Mouse (Mus musculus): ENCODE results near the gene Il17d. TPM values are rescaled to one million over a fixed set of nuclear protein-coding genes. Genes with fewer than 3 reads are reported as not detected.
A peak's percentile ranks its signal among the peaks of the same experiment; 100 is the strongest.

Gene Il17d
- total RNA-seq (2012; rRNA removed), result 0.08 and 0.21 TPM in 2 replicates
- not detected in 2 replicates for total RNA-seq (2014; rRNA removed)
- not detected in 2 replicates for polyA plus RNA-seq (2012; ENCODE audit: insufficient read length, low read depth)

GRCm38 (mm10) chr14:57524671-57525387 lies at the start of gene Il17d:
TSS of gene Il17d (plus strand) at chr14:57524777.
- peaks cover 2% of the 10 kb centered on the region for H3K9me3 ChIP-seq (replicated peaks; ENCODE audit: low read length)
- dilution Hi-C loops (cut with MboI; ENCODE audit: extremely low pct_ligation_motif_present, extremely low pct_unique_long_range_greater_than_20kb, low sequenced_read_pairs) (no loop called here), in situ Hi-C loops (cut with MboI; ENCODE audit: low pct_ligation_motif_present, low pct_unique_long_range_greater_than_20kb, low sequenced_read_pairs) (no loop called here)
- TF ChIP-seq ETS1 (conservative IDR thresholded peaks at IDR 0.05; ENCODE audit: low read depth, low read length), result no peak
- no peak for TF ChIP-seq ELF1 (IDR thresholded peaks at IDR 0.05; ENCODE audit: low read depth, low read length)
- TF ChIP-seq GABPA (IDR thresholded peaks at IDR 0.05; ENCODE audit: insufficient replicate concordance, low read depth, low read length), result no peak
- no peak for TF ChIP-seq EP300 (IDR thresholded peaks at IDR 0.05; ENCODE audit: low read length)
- no peak for TF ChIP-seq PAX5 (IDR thresholded peaks at IDR 0.05; ENCODE audit: low read length)
- TF ChIP-seq KAT2A (IDR thresholded peaks at IDR 0.05; ENCODE audit: insufficient replicate concordance, low read length), result no peak
- no peak for TF ChIP-seq CTCF (conservative IDR thresholded peaks at IDR 0.05 in 1 of 2, IDR thresholded peaks at IDR 0.05 in 1 of 2; ENCODE audit: low read depth in 2 of 2, low read length in 2 of 2)
- TF ChIP-seq POLR2A (IDR thresholded peaks at IDR 0.05; ENCODE audit: low read depth, low read length), result no peak
- no peak for TF ChIP-seq MEF2A (IDR thresholded peaks at IDR 0.05; ENCODE audit: borderline replicate concordance, low read depth, low read length)
- TF ChIP-seq SIN3A (IDR thresholded peaks at IDR 0.05; ENCODE audit: low read length), result no peak
- TF ChIP-seq UBTF (IDR thresholded peaks at IDR 0.05; ENCODE audit: low read depth, low read length), result no peak
- TF ChIP-seq JUN (IDR thresholded peaks at IDR 0.05; ENCODE audit: insufficient read depth, low read depth, low read length), result no peak
- TF ChIP-seq MXI1 (IDR thresholded peaks at IDR 0.05; ENCODE audit: low read depth, low read length), result no peak; the same call in 1 of the 2 replicates
- no peak for TF ChIP-seq TBP (conservative IDR thresholded peaks at IDR 0.05; ENCODE audit: low read depth, low read length)
- TF ChIP-seq HCFC1 (IDR thresholded peaks at IDR 0.05; ENCODE audit: low read depth, low read length), result no peak
- no peak for TF ChIP-seq USF1 (IDR thresholded peaks at IDR 0.05; ENCODE audit: low read depth, low read length)
- no peak for TF ChIP-seq TCF12 (IDR thresholded peaks at IDR 0.05; ENCODE audit: low read depth, low read length)
- no peak for TF ChIP-seq CHD1 (IDR thresholded peaks at IDR 0.05; ENCODE audit: low read depth, low read length)
- TF ChIP-seq POLR2AphosphoS2 (IDR thresholded peaks at IDR 0.05; ENCODE audit: low read depth, low read length), result no peak
- no peak within 1 kb of the TSS for H3K27ac ChIP-seq (ENCODE audit: insufficient read depth, low read depth)
- H3K4me2 ChIP-seq (ENCODE audit: insufficient read depth, low read depth, poor library complexity, severe bottlenecking), result peak within 1 kb of the TSS; percentile 80
- peak within 1 kb of the TSS; percentile 18; the same call in 1 of the 2 replicates for H3K9ac ChIP-seq (ENCODE audit: insufficient read depth, low read depth)
- H3K4me1 ChIP-seq (ENCODE audit: control insufficient read depth in 1 of 2, insufficient read depth in 2 of 2), result peaks cover 11 to 29% of the 10 kb centered on the region in 2 experiments
- H3K4me3 ChIP-seq (replicated peaks in 1 of 3; ENCODE audit: low read depth in 2 of 3, low read length in 2 of 3, poor library complexity in 1 of 3), result peak within 1 kb of the TSS; percentile 41 to 90 (median 62)
- no peaks in the 10 kb centered on the region for H3K36me3 ChIP-seq (replicated peaks in 1 of 2; ENCODE audit: control insufficient read depth in 1 of 2, insufficient read depth in 1 of 2, low read length in 1 of 2)
- DNase-seq (ENCODE audit: extremely low read depth), result no peak
- peaks cover 31% of the 10 kb centered on the region for H3K27me3 ChIP-seq (replicated peaks)
- H3K79me2 ChIP-seq (replicated peaks; ENCODE audit: control insufficient read depth, extremely low read depth, insufficient read depth, poor library complexity, severe bottlenecking), result no peaks in the 10 kb centered on the region

GRCm38 (mm10) chr14:57475057-57475456 lies 49.5 kb upstream of the Il17d start:
- no peaks in the 10 kb centered on the region for H3K9me3 ChIP-seq (replicated peaks; ENCODE audit: low read length)
- dilution Hi-C loops (cut with MboI; ENCODE audit: extremely low pct_ligation_motif_present, extremely low pct_unique_long_range_greater_than_20kb, low sequenced_read_pairs) (no loop called here), in situ Hi-C loops (cut with MboI; ENCODE audit: low pct_ligation_motif_present, low pct_unique_long_range_greater_than_20kb, low sequenced_read_pairs) (no loop called here)
- no peak overlapping the region for H3K27ac ChIP-seq (ENCODE audit: insufficient read depth, low read depth)
- H3K36me3 ChIP-seq (replicated peaks in 1 of 2; ENCODE audit: control insufficient read depth in 1 of 2, insufficient read depth in 1 of 2, low read length in 1 of 2), result peaks cover 0 to 14% of the 10 kb centered on the region in 2 experiments
- no peak for DNase-seq (ENCODE audit: extremely low read depth)
- no peak overlapping the region for H3K9ac ChIP-seq (ENCODE audit: insufficient read depth, low read depth)
- H3K4me1 ChIP-seq (ENCODE audit: control insufficient read depth in 1 of 2, insufficient read depth in 2 of 2), result peaks cover 0 to 5% of the 10 kb centered on the region in 2 experiments; a peak in 1 of 4 replicates
- TF ChIP-seq ETS1 (conservative IDR thresholded peaks at IDR 0.05; ENCODE audit: low read depth, low read length), result no peak
- TF ChIP-seq PAX5 (IDR thresholded peaks at IDR 0.05; ENCODE audit: low read length), result no peak
- no peak for TF ChIP-seq NELFE (IDR thresholded peaks at IDR 0.05; ENCODE audit: low read depth, low read length)
- no peak for TF ChIP-seq EP300 (IDR thresholded peaks at IDR 0.05; ENCODE audit: low read length)
- TF ChIP-seq BHLHE40 (IDR thresholded peaks at IDR 0.05; ENCODE audit: low read depth, low read length), result no peak
- no peak for TF ChIP-seq UBTF (IDR thresholded peaks at IDR 0.05; ENCODE audit: low read depth, low read length)
- TF ChIP-seq E2F4 (IDR thresholded peaks at IDR 0.05; ENCODE audit: insufficient replicate concordance, low read depth, low read length), result no peak
- no peak for TF ChIP-seq HCFC1 (IDR thresholded peaks at IDR 0.05; ENCODE audit: low read depth, low read length)
- TF ChIP-seq MYC (IDR thresholded peaks at IDR 0.05; ENCODE audit: low read depth, low read length), result no peak
- TF ChIP-seq IRF4 (IDR thresholded peaks at IDR 0.05; ENCODE audit: low read depth, low read length), result no peak
- no peak for TF ChIP-seq CHD1 (IDR thresholded peaks at IDR 0.05; ENCODE audit: low read depth, low read length)
- TF ChIP-seq MAFK (IDR thresholded peaks at IDR 0.05; ENCODE audit: insufficient replicate concordance, low read length), result no peak
- no peak for TF ChIP-seq TCF12 (IDR thresholded peaks at IDR 0.05; ENCODE audit: low read depth, low read length)
- TF ChIP-seq KAT2A (IDR thresholded peaks at IDR 0.05; ENCODE audit: insufficient replicate concordance, low read length), result no peak
- TF ChIP-seq RCOR1 (conservative IDR thresholded peaks at IDR 0.05; ENCODE audit: low read depth, low read length), result no peak
- no peak for TF ChIP-seq USF1 (IDR thresholded peaks at IDR 0.05; ENCODE audit: low read depth, low read length)
- H3K4me2 ChIP-seq (ENCODE audit: insufficient read depth, low read depth, poor library complexity, severe bottlenecking), result no peak overlapping the region
- H3K79me2 ChIP-seq (replicated peaks; ENCODE audit: control insufficient read depth, extremely low read depth, insufficient read depth, poor library complexity, severe bottlenecking), result no peaks in the 10 kb centered on the region
- H3K4me3 ChIP-seq (replicated peaks in 1 of 3; ENCODE audit: low read depth in 2 of 3, low read length in 2 of 3, poor library complexity in 1 of 3), result no peak overlapping the region
- H3K27me3 ChIP-seq (replicated peaks), result no peaks in the 10 kb centered on the region

Measured in CH12.LX (cell line).